Mouse (Mus musculus) G1E (cell line): ENCODE data around the gene Gm28043. TPM values are rescaled to one million over a fixed set of nuclear protein-coding genes. Genes with fewer than 3 reads are reported as not detected.
"Not testable (repeated sequence)": the region's sequence is repeated elsewhere in the genome, so short reads cannot be mapped to it uniquely, and the experiment has no call there.

Source experiments
- ATAC-seq: 2 replicates; pipeline ENCODE4 v1.8.0; 2016; ENCODE audit warnings: mild to moderate bottlenecking; ENCODE audit not compliant: insufficient number of reproducible peaks, poor library complexity, low FRiP score, severe bottlenecking; ENCODE audit errors: extremely low read depth
- DNase-seq: peaks from one replicate; pipeline ENCODE4 v3.0.0; 2012; ENCODE audit warnings: low spot score
- H3K27me3 ChIP-seq: 2 replicates; pipeline ENCODE4 v1.6.1; 2012; ENCODE audit warnings: mild to moderate bottlenecking, low read length, inconsistent platforms; ENCODE audit not compliant: insufficient read depth
- H3K36me3 ChIP-seq: replicated peaks from 2 replicates; pipeline ENCODE3; 2012; ENCODE audit warnings: mild to moderate bottlenecking, inconsistent platforms
- H3K4me1 ChIP-seq: 2 replicates; pipeline ENCODE4 v1.6.1; 2012; ENCODE audit warnings: low read depth, low read length, inconsistent platforms, mixed read lengths; ENCODE audit not compliant: insufficient read depth
- H3K4me3 ChIP-seq: 2 replicates; pipeline ENCODE4 v1.5.1; 2012; ENCODE audit warnings: low read depth, mild to moderate bottlenecking, inconsistent platforms, low read length, moderate library complexity, mixed read lengths
- H3K9me3 ChIP-seq: replicated peaks from 2 replicates; pipeline ENCODE4 v1.6.1; 2012; ENCODE audit warnings: inconsistent platforms
- CTCF ChIP-seq: IDR thresholded peaks from 2 replicates; pipeline ENCODE4 v1.5.1; 2012; ENCODE audit warnings: low read depth, low read length, inconsistent platforms, mixed read lengths
- GATA1 ChIP-seq: IDR thresholded peaks from 2 replicates; pipeline ENCODE4 v1.6.1; 2012; ENCODE audit warnings: borderline replicate concordance, low read length, inconsistent platforms, mixed read lengths
- GATA2 ChIP-seq: IDR thresholded peaks from 2 replicates; pipeline ENCODE4 v1.6.1; 2012; ENCODE audit warnings: low read depth, low read length, inconsistent platforms, borderline replicate concordance
- POLR2AphosphoS5 ChIP-seq: IDR thresholded peaks from 2 replicates; pipeline ENCODE4 v1.6.1; 2012; ENCODE audit warnings: low read depth, low read length, inconsistent platforms; ENCODE audit not compliant: insufficient replicate concordance
- TAL1 ChIP-seq: conservative IDR thresholded peaks from 2 replicates; pipeline ENCODE4 v1.6.1; 2012; ENCODE audit warnings: low read depth, low read length, inconsistent platforms, mixed read lengths
- polyA plus RNA-seq: library from polyadenylated mRNA; stranded (reverse); fragments of >175 nt; gene quantifications from 2 replicates; pipeline ENCODE4 v1.2.3, GENCODE M21; 2012
- total RNA-seq, 2 experiments: library from RNA; stranded (forward) in 1 of 2; stranded (reverse) in 1 of 2; fragments of 200-1000 nt in 1 of 2; fragments of >200 nt in 1 of 2; fragmentation: Nextera tagmentation in 1 of 2; gene quantifications; 2 replicates each; pipeline ENCODE4 v1.2.3; 2014 to 2017

Gm28043 gene
- total and polyA plus RNA-seq, 3 experiments = 0.29 to 9.2 (median 4.8) TPM

- Histone ChIP-seq H3K36me3 (peaks cover 83% of the 10 kb centered on the region), H3K27me3 (no peaks in the 10 kb centered on the region), H3K4me3 (no peak overlapping the region), H3K4me1 (peaks cover 74% of the 10 kb centered on the region), H3K9me3 (no peaks in the 10 kb centered on the region)
- ATAC-seq (no peak), DNase-seq (no peak)
- TF ChIP-seq TAL1 = no peak
- TF ChIP-seq GATA2 = no peak
- no peak for TF ChIP-seq CTCF
- no peak for TF ChIP-seq POLR2AphosphoS5
- TF ChIP-seq GATA1 = no peak
Observed at GRCm38 (mm10) chr17:29711745-29712431, 97.2 kb downstream of the Gm28043 start.

GRCm38 (mm10) chr17:29712565-29712964, 97.9 kb downstream of the Gm28043 start:
- Histone ChIP-seq H3K36me3 (peaks cover 76% of the 10 kb centered on the region), H3K9me3 (no peaks in the 10 kb centered on the region), H3K27me3 (no peaks in the 10 kb centered on the region), H3K4me1 (peaks cover 72% of the 10 kb centered on the region), H3K4me3 (no peak overlapping the region)
- DNase-seq (no peak), ATAC-seq (no peak)
- TF ChIP-seq TAL1 = no peak
- no peak for TF ChIP-seq GATA1
- no peak for TF ChIP-seq GATA2
- TF ChIP-seq POLR2AphosphoS5 = no peak
- no peak for TF ChIP-seq CTCF

- H3K4me1 ChIP-seq = peaks cover 68% of the 10 kb centered on the region
- not testable (repeated sequence) for DNase-seq
Observed at GRCm38 (mm10) chr17:29713734-29714133, 99.1 kb downstream of the Gm28043 start.

GRCm38 (mm10) chr17:29716732-29717445, 102.2 kb downstream of the Gm28043 start, which contains the start of gene Ccdc167:
Gene Ccdc167, minus strand, starts transcription at chr17:29717044.
- Histone ChIP-seq H3K9me3 (no peaks in the 10 kb centered on the region), H3K4me1 (peaks cover 45% of the 10 kb centered on the region), H3K4me3 (peak within 1 kb of the TSS; percentile 79), H3K27me3 (no peaks in the 10 kb centered on the region; the same call in 1 of the 2 replicates), H3K36me3 (peaks cover 41% of the 10 kb centered on the region)
- TF ChIP-seq TAL1 = no peak
- no peak for TF ChIP-seq CTCF
- TF ChIP-seq GATA2 = no peak
- TF ChIP-seq POLR2AphosphoS5 = no peak
- no peak for TF ChIP-seq GATA1
- ATAC-seq = peak; percentile 90
- peak; percentile 86 for DNase-seq

More at GRCm38 (mm10) chr17:29713734-29714133, 99.1 kb downstream of the Gm28043 start:
- H3K27me3 ChIP-seq, H3K4me3 ChIP-seq, ATAC-seq, H3K9me3 ChIP-seq: not testable (repeated sequence)
- peaks cover 64% of the 10 kb centered on the region for H3K36me3 ChIP-seq

- no peak for ATAC-seq
- H3K4me1 ChIP-seq = peaks cover 41% of the 10 kb centered on the region
Observed at GRCm38 (mm10) chr17:29718660-29719059, 104.0 kb downstream of the Gm28043 start.

GRCm38 (mm10) chr17:29719628-29720575, 105.2 kb downstream of the Gm28043 start:
- no peak for DNase-seq
- TF ChIP-seq CTCF (no peak), TAL1 (no peak), GATA2 (no peak), GATA1 (no peak), POLR2AphosphoS5 (no peak)
- no peak for ATAC-seq
- Histone ChIP-seq H3K27me3 (peaks cover 7% of the 10 kb centered on the region; the same call in 1 of the 2 replicates), H3K36me3 (peaks cover 16% of the 10 kb centered on the region), H3K9me3 (no peaks in the 10 kb centered on the region), H3K4me3 (no peak overlapping the region), H3K4me1 (peaks cover 40% of the 10 kb centered on the region)

More at GRCm38 (mm10) chr17:29718660-29719059, 104.0 kb downstream of the Gm28043 start:
- no peaks in the 10 kb centered on the region; the same call in 1 of the 2 replicates for H3K27me3 ChIP-seq
- H3K4me3 ChIP-seq = peak overlapping the region; percentile 21; the same call in 1 of the 2 replicates
- TF ChIP-seq TAL1 (no peak), CTCF (no peak), GATA1 (no peak), GATA2 (no peak), POLR2AphosphoS5 (no peak)
- no peaks in the 10 kb centered on the region for H3K9me3 ChIP-seq
- DNase-seq = no peak
- H3K36me3 ChIP-seq = peaks cover 26% of the 10 kb centered on the region
